Mouse (Mus musculus): Measurements from ENCODE around the gene Fbxl19. TPM values are rescaled to one million over a fixed set of nuclear protein-coding genes. Genes with fewer than 3 reads are reported as not detected.

The Fbxl19 gene
- total and polyA plus RNA-seq, 3 experiments = 22.4 to 31.7 (median 28.2) TPM

- H3K79me2 ChIP-seq (replicated peaks; ENCODE audit: control insufficient read depth, extremely low read depth, insufficient read depth, poor library complexity, severe bottlenecking) = no peaks in the 10 kb centered on the region
- no peak overlapping the region for H3K4me3 ChIP-seq (replicated peaks in 1 of 3; ENCODE audit: low read depth in 2 of 3, low read length in 2 of 3, poor library complexity in 1 of 3)
- TF ChIP-seq ETS1 (conservative IDR thresholded peaks at IDR 0.05; ENCODE audit: low read depth, low read length) (no peak), CTCF (conservative IDR thresholded peaks at IDR 0.05 in 1 of 2, IDR thresholded peaks at IDR 0.05 in 1 of 2; ENCODE audit: low read depth in 2 of 2, low read length in 2 of 2) (no peak), JUN (IDR thresholded peaks at IDR 0.05; ENCODE audit: insufficient read depth, low read depth, low read length) (no peak), KAT2A (IDR thresholded peaks at IDR 0.05; ENCODE audit: insufficient replicate concordance, low read length) (no peak), TBP (conservative IDR thresholded peaks at IDR 0.05; ENCODE audit: low read depth, low read length) (no peak), IRF4 (IDR thresholded peaks at IDR 0.05; ENCODE audit: low read depth, low read length) (no peak)
- peaks cover 2 to 13% of the 10 kb centered on the region in 2 experiments; a peak in 3 of 4 replicates for H3K4me1 ChIP-seq (ENCODE audit: control insufficient read depth in 1 of 2, insufficient read depth in 2 of 2)
- dilution Hi-C loops (cut with MboI; ENCODE audit: extremely low pct_ligation_motif_present, extremely low pct_unique_long_range_greater_than_20kb, low sequenced_read_pairs) = no loop called here
- H3K27ac ChIP-seq (ENCODE audit: insufficient read depth, low read depth) = no peak overlapping the region
- no peaks in the 10 kb centered on the region for H3K27me3 ChIP-seq (replicated peaks)
- no peaks in the 10 kb centered on the region for H3K9me3 ChIP-seq (replicated peaks; ENCODE audit: low read length)
- H3K9ac ChIP-seq (ENCODE audit: insufficient read depth, low read depth) = no peak overlapping the region
- H3K4me2 ChIP-seq (ENCODE audit: insufficient read depth, low read depth, poor library complexity, severe bottlenecking) = no peak overlapping the region
- in situ Hi-C loops (cut with MboI; ENCODE audit: low pct_ligation_motif_present, low pct_unique_long_range_greater_than_20kb, low sequenced_read_pairs) = no loop called here
- peaks cover 0 to 7% of the 10 kb centered on the region in 2 experiments for H3K36me3 ChIP-seq (replicated peaks in 1 of 2; ENCODE audit: control insufficient read depth in 1 of 2, insufficient read depth in 1 of 2, low read length in 1 of 2)
- DNase-seq (ENCODE audit: extremely low read depth) = no peak
Observed at GRCm38 (mm10) chr7:127808821-127809220, 64.5 kb downstream of the Fbxl19 start.

GRCm38 (mm10) chr7:127809846-127810245 lies 65.5 kb downstream of the Fbxl19 start:
- no peaks in the 10 kb centered on the region for H3K79me2 ChIP-seq (replicated peaks; ENCODE audit: control insufficient read depth, extremely low read depth, insufficient read depth, poor library complexity, severe bottlenecking)
- peaks cover 2 to 9% of the 10 kb centered on the region in 2 experiments; a peak in 3 of 4 replicates for H3K4me1 ChIP-seq (ENCODE audit: control insufficient read depth in 1 of 2, insufficient read depth in 2 of 2)
- no peaks in the 10 kb centered on the region for H3K36me3 ChIP-seq (replicated peaks in 1 of 2; ENCODE audit: control insufficient read depth in 1 of 2, insufficient read depth in 1 of 2, low read length in 1 of 2)
- no peak overlapping the region for H3K4me2 ChIP-seq (ENCODE audit: insufficient read depth, low read depth, poor library complexity, severe bottlenecking)
- H3K4me3 ChIP-seq (replicated peaks in 1 of 3; ENCODE audit: low read depth in 2 of 3, low read length in 2 of 3, poor library complexity in 1 of 3) = no peak overlapping the region
- TF ChIP-seq RCOR1 (conservative IDR thresholded peaks at IDR 0.05; ENCODE audit: low read depth, low read length) (no peak), MAZ (IDR thresholded peaks at IDR 0.05; ENCODE audit: low read depth, low read length) (no peak), KAT2A (IDR thresholded peaks at IDR 0.05; ENCODE audit: insufficient replicate concordance, low read length) (no peak), CTCF (conservative IDR thresholded peaks at IDR 0.05 in 1 of 2, IDR thresholded peaks at IDR 0.05 in 1 of 2; ENCODE audit: low read depth in 2 of 2, low read length in 2 of 2) (no peak), SMC3 (IDR thresholded peaks at IDR 0.05; ENCODE audit: low read depth, low read length) (no peak), POLR2AphosphoS2 (IDR thresholded peaks at IDR 0.05; ENCODE audit: low read depth, low read length) (no peak), USF1 (IDR thresholded peaks at IDR 0.05; ENCODE audit: low read depth, low read length) (no peak), USF2 (conservative IDR thresholded peaks at IDR 0.05; ENCODE audit: low read depth, low read length) (no peak)
- H3K9me3 ChIP-seq (replicated peaks; ENCODE audit: low read length) = no peaks in the 10 kb centered on the region
- H3K27ac ChIP-seq (ENCODE audit: insufficient read depth, low read depth) = no peak overlapping the region
- no peak overlapping the region for H3K9ac ChIP-seq (ENCODE audit: insufficient read depth, low read depth)
- no peak for DNase-seq (ENCODE audit: extremely low read depth)
- H3K27me3 ChIP-seq (replicated peaks) = no peaks in the 10 kb centered on the region
- dilution Hi-C loops (cut with MboI; ENCODE audit: extremely low pct_ligation_motif_present, extremely low pct_unique_long_range_greater_than_20kb, low sequenced_read_pairs) (no loop called here), in situ Hi-C loops (cut with MboI; ENCODE audit: low pct_ligation_motif_present, low pct_unique_long_range_greater_than_20kb, low sequenced_read_pairs) (no loop called here)

- Histone ChIP-seq H3K79me2 (replicated peaks; ENCODE audit: control insufficient read depth, extremely low read depth, insufficient read depth, poor library complexity, severe bottlenecking) (no peaks in the 10 kb centered on the region), H3K4me3 (replicated peaks in 1 of 3; ENCODE audit: low read depth in 2 of 3, low read length in 2 of 3, poor library complexity in 1 of 3) (no peak overlapping the region), H3K27ac (ENCODE audit: insufficient read depth, low read depth) (no peak overlapping the region), H3K4me1 (ENCODE audit: control insufficient read depth in 1 of 2, insufficient read depth in 2 of 2) (peaks cover 2 to 14% of the 10 kb centered on the region in 2 experiments; a peak in 3 of 4 replicates), H3K4me2 (ENCODE audit: insufficient read depth, low read depth, poor library complexity, severe bottlenecking) (no peak overlapping the region), H3K36me3 (replicated peaks in 1 of 2; ENCODE audit: control insufficient read depth in 1 of 2, insufficient read depth in 1 of 2, low read length in 1 of 2) (no peaks in the 10 kb centered on the region), H3K9me3 (replicated peaks; ENCODE audit: low read length) (no peaks in the 10 kb centered on the region), H3K27me3 (replicated peaks) (no peaks in the 10 kb centered on the region), H3K9ac (ENCODE audit: insufficient read depth, low read depth) (no peak overlapping the region)
- DNase-seq (ENCODE audit: extremely low read depth) = no peak
- in situ Hi-C loops (cut with MboI; ENCODE audit: low pct_ligation_motif_present, low pct_unique_long_range_greater_than_20kb, low sequenced_read_pairs) (no loop called here), dilution Hi-C loops (cut with MboI; ENCODE audit: extremely low pct_ligation_motif_present, extremely low pct_unique_long_range_greater_than_20kb, low sequenced_read_pairs) (no loop called here)
- no peak for TF ChIP-seq POLR2A (IDR thresholded peaks at IDR 0.05; ENCODE audit: low read depth, low read length)
- no peak for TF ChIP-seq MAFK (IDR thresholded peaks at IDR 0.05; ENCODE audit: insufficient replicate concordance, low read length)
- TF ChIP-seq GABPA (IDR thresholded peaks at IDR 0.05; ENCODE audit: insufficient replicate concordance, low read depth, low read length) = no peak
- no peak for TF ChIP-seq KAT2A (IDR thresholded peaks at IDR 0.05; ENCODE audit: insufficient replicate concordance, low read length)
- TF ChIP-seq ELF1 (IDR thresholded peaks at IDR 0.05; ENCODE audit: low read depth, low read length) = no peak
- no peak for TF ChIP-seq NELFE (IDR thresholded peaks at IDR 0.05; ENCODE audit: low read depth, low read length)
- no peak for TF ChIP-seq TCF12 (IDR thresholded peaks at IDR 0.05; ENCODE audit: low read depth, low read length)
- no peak for TF ChIP-seq HCFC1 (IDR thresholded peaks at IDR 0.05; ENCODE audit: low read depth, low read length)
- TF ChIP-seq ETS1 (conservative IDR thresholded peaks at IDR 0.05; ENCODE audit: low read depth, low read length) = no peak
- no peak for TF ChIP-seq EP300 (IDR thresholded peaks at IDR 0.05; ENCODE audit: low read length)
- no peak for TF ChIP-seq IRF4 (IDR thresholded peaks at IDR 0.05; ENCODE audit: low read depth, low read length)
Observed at GRCm38 (mm10) chr7:127810650-127811049, 66.3 kb downstream of the Fbxl19 start.

All from CH12.LX (cell line).